Mouse (Mus musculus): ENCODE measurements around the gene Gm28308. TPM values are rescaled to one million over a fixed set of nuclear protein-coding genes. Genes with fewer than 3 reads are reported as not detected.
A peak's percentile ranks its signal among the peaks of the same experiment; 100 is the strongest.

The Gm28308 gene
- polyA plus RNA-seq, 1 experiment: 2.0 TPM

- DNase-seq (ENCODE audit: low read depth): no peak
Observed at GRCm38 (mm10) chr6:52168191-52169055, 44.7 kb downstream of the Gm28308 start.

GRCm38 (mm10) chr6:52167736-52168161 is 45.4 kb downstream of the Gm28308 start:
- DNase-seq (ENCODE audit: low read depth): no peak

- no peak for DNase-seq (ENCODE audit: low read depth)
Observed at GRCm38 (mm10) chr6:52167176-52167575, 46.0 kb downstream of the Gm28308 start.

GRCm38 (mm10) chr6:52166431-52167077 is 46.6 kb downstream of the Gm28308 start:
- DNase-seq (ENCODE audit: low read depth): no peak

GRCm38 (mm10) chr6:52165441-52166370 is 47.4 kb downstream of the Gm28308 start:
- DNase-seq (ENCODE audit: low read depth): peak; percentile 49

GRCm38 (mm10) chr6:52164626-52165440 is 48.3 kb downstream of the Gm28308 start, which contains the start of gene Hoxa2:
Hoxa2 (minus strand) TSS chr6:52164831.
- DNase-seq (ENCODE audit: low read depth): no peak

DNA sequence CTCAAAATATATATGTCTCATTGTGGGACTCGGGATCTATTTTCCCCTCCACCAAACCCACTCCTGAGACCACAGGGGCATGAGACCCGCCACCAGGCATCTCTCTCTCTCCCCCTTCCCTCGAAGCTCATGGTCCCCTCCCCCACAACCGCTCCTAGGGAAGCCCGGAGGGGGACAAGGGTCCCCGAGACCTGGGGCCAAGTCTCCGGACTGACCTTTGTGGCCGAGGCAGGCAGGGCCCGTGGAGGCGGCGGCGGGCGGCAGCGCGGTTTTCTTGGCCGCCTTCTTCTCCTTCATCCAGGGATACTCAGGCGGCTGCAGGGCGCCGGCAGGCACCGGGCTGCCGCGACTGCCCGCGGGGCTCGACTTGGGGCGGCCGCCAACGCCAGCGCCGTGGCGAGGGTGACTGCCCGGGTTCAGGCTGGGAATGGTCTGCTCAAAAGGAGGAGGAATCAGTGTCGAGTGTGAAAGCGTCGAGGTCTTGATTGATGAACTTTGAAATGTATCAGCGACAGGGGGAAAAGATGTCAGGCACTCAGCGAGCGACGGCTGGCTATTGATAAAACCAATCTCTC is 49.0 kb downstream of the Gm28308 start:
- DNase-seq (ENCODE audit: low read depth): no peak

DNA sequence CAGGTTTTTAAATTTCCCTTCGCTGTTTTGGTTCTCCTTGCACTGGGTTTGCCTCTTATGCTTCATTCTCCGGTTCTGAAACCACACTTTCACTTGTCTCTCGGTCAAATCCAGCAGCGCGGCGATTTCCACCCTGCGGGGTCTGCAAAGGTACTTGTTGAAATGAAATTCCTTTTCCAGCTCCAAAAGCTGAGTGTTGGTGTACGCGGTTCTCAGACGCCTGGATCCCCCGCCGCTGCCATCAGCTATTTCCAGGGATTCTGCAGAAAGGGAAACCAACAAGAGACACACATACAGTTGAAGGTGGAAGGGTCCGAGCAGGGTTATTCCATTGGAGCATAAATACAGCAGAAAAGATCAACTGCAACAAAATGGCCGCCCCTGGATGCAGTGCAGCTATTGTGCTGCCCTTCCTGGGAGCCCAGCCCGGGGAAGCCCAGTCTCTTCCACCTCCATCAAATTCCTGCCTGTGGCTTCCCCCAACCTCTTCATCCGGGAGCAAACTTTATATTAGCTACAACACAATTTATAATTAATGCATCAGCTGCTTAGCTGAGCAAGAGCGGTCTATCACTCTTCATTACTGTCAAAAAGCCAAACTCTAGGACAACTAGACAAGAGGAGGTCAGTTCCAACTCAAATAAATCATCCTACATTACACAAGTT is 49.6 kb downstream of the Gm28308 start:
- DNase-seq (ENCODE audit: low read depth): no peak

GRCm38 (mm10) chr6:52162611-52163365 is 50.4 kb downstream of the Gm28308 start:
- no peak for DNase-seq (ENCODE audit: low read depth)

DNA sequence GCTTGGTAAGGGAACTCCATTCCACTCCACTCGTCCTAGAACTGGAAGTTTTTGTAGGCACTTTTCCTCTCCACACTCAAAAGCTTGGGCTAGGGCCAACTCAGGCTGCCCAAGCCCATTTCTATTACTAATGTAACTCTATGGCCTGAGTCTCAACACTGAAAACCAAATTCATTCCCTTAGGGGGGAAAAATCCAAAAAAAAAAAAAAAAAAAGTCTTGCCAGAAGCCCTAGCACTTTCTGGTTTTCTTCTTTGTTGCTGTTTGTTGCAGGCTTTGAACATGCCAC is 51.1 kb downstream of the Gm28308 start:
- DNase-seq (ENCODE audit: low read depth): no peak

- DNase-seq (ENCODE audit: low read depth): no peak
Observed at GRCm38 (mm10) chr6:52161336-52162092, 51.6 kb downstream of the Gm28308 start.

DNA sequence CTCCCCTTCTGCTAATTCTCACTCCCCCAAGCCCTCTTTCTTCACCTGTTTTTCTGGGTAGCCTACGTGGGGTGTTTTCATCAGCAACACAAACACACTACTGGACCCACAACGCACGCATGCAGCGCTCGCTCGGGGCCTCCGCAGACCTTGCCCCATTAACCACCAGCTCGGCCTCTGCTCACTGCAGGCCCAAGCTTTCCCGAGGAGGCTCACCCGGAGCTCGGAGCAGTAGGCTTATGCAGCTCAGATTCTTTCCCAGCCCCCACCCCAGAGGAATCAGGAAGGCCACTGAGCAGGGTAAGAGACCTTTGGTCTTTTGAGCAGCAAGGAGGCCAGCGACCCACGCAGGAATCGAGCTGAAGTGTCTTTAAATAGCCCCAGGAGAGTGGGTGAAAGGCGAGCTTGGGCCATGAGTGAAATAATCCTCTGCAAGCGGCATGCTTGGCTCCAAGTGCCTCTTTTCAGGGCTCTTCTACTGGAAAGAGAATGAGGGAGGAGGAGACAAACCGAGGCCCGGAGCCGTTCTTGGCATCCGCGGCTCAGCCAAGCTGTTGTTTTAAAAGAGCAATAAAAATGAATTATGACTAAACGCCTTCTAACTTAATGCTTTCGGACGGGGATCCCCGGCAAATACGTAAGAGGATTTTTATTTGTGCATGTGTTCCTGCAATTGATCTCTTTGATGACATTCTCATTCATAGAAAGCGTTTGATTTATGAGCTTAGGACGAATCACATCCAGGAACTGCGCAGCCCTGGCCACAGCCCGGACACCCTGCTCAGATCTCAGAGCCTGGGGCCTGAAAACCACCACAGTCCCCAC is 52.4 kb downstream of the Gm28308 start:
- DNase-seq (ENCODE audit: low read depth): peak; percentile 44

DNA sequence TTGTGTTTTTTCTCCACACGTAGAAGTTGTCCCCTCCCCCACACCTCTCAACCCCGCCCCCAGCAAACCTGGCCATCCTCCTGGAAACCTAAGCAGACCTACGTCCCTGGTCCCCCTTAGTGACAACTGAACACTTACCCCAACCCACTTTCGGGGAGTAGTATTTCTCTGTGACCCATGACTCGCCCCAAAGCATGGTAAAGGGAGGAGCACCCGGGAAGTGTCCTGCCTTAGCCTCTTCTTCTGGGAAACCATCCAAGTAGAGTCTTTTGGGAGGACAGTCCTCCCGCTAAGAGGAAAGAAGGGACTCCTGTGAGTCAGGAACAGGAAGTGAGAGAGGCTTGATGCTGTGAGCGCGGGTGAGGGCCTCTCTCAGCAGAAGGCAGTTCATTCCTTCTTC is 53.2 kb downstream of the Gm28308 start:
- no peak for DNase-seq (ENCODE audit: low read depth)

DNA sequence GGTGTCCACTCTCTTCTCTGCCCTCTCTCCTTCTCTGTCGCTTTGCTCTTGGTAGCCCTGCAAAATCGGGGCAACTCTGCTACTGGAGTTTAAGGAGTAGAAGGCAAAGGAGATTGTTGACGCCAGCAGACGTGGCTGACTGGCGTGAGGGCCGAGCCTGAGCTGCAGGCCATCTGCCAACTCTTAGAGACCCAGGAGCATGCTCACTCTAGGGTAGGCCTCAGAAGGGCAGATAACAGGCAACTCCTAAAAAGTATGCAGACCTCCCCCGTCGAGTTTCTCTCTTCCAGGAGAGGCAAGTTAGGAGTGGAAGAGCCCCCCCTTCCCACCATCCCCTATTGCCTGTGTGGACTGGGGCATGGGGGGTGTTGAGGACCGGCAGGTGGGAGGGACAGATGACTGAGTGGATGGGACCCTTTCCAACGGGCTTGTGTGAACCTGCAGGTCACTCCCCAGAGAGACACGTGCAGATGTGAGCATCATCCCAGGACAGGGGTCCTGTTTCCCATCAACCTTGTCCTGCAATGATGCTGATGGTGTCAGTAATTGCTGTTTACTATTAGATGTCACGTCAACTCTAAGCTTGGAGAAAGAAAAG is 53.9 kb downstream of the Gm28308 start:
- DNase-seq (ENCODE audit: low read depth): no peak

- no peak for DNase-seq (ENCODE audit: low read depth)
Observed at GRCm38 (mm10) chr6:52158276-52159051, 54.7 kb downstream of the Gm28308 start, which contains the start of gene Hoxa1. Hoxa1 (minus strand) TSS chr6:52158317.

- no peak for DNase-seq (ENCODE audit: low read depth)
Observed at GRCm38 (mm10) chr6:52157466-52158275, 55.5 kb downstream of the Gm28308 start.
